Mouse (Mus musculus) forebrain, embryonic 13.5 days (tissue): ENCODE measurements around the gene Camk2b. TPM values are rescaled to one million over a fixed set of nuclear protein-coding genes. Genes with fewer than 3 reads are reported as not detected.
"Not testable (repeated sequence)": the region's sequence is repeated elsewhere in the genome, so short reads cannot be mapped to it uniquely, and the experiment has no call there.

Source experiments
- ATAC-seq: fragments of 200-750 bp; cut with Nextera tagmentation; 2 replicates; pipeline ENCODE4 v1.8.0; 2017
- H3K27ac ChIP-seq: fragments of 300-500 bp; sonication (generic); 2 replicates; pipeline ENCODE4 v1.5.1; 2015; ENCODE audit warnings: inconsistent platforms, mild to moderate bottlenecking, moderate library complexity
- H3K27me3 ChIP-seq: fragments of 300-500 bp; sonication (generic); 2 replicates; pipeline ENCODE4 v1.6.1; 2015; ENCODE audit warnings: mild to moderate bottlenecking, inconsistent platforms
- H3K36me3 ChIP-seq: fragments of 300-500 bp; sonication (generic); 2 replicates; pipeline ENCODE4 v1.6.1; 2015; ENCODE audit warnings: mild to moderate bottlenecking, inconsistent platforms; ENCODE audit not compliant: poor library complexity, severe bottlenecking
- H3K4me1 ChIP-seq: fragments of 300-500 bp; sonication (generic); 2 replicates; pipeline ENCODE4 v1.6.1; 2015; ENCODE audit warnings: inconsistent platforms
- H3K4me2 ChIP-seq: fragments of 300-500 bp; sonication (generic); 2 replicates; pipeline ENCODE4 v1.6.1; 2015; ENCODE audit warnings: inconsistent platforms, mild to moderate bottlenecking, moderate library complexity
- H3K4me3 ChIP-seq: fragments of 300-500 bp; sonication (generic); 2 replicates; pipeline ENCODE4 v1.5.1; 2015; ENCODE audit warnings: mild to moderate bottlenecking, inconsistent platforms
- H3K9ac ChIP-seq: fragments of 300-500 bp; sonication (generic); 2 replicates; pipeline ENCODE4 v1.6.1; 2015; ENCODE audit warnings: mild to moderate bottlenecking, inconsistent platforms
- H3K9me3 ChIP-seq: fragments of 300-500 bp; sonication (generic); replicated peaks from 2 replicates; pipeline ENCODE4 v1.6.1; 2016; ENCODE audit warnings: inconsistent platforms
- WGBS: fragments of 180-500 bp; shearing (Covaris S2); methylation state at CpG from one replicate; pipeline ENCODE4 v1.1.7; 2015; 5-methylcytosine and 5-hydroxymethylcytosine counted together
- polyA plus RNA-seq: library from polyadenylated mRNA; unstranded; fragments of >200 nt; fragmentation: Nextera tagmentation; extraction: Ambion mirVana; gene quantifications from 2 replicates; pipeline ENCODE4 v1.2.1, GENCODE M21; 2015

Camk2b gene
- polyA plus RNA-seq, 1 experiment from 2014 or later, result 26.1 TPM

GRCm38 (mm10) chr11:5948546-5949250 is 117.5 kb downstream of the Camk2b start:
- no peak overlapping the region for H3K4me3 ChIP-seq
- H3K27me3 ChIP-seq, result no peaks in the 10 kb centered on the region
- H3K4me1 ChIP-seq, result peaks cover 9% of the 10 kb centered on the region
- ATAC-seq, result no peak
- no peak overlapping the region for H3K4me2 ChIP-seq
- no peaks in the 10 kb centered on the region for H3K36me3 ChIP-seq
- H3K27ac ChIP-seq, result no peak overlapping the region
- H3K9ac ChIP-seq, result peak overlapping the region; percentile 6; the same call in 1 of the 2 replicates
- 62% methylated on average over 10 of the region's 10 CpGs for WGBS
- no peaks in the 10 kb centered on the region for H3K9me3 ChIP-seq

- no peak for ATAC-seq
- Histone ChIP-seq H3K27me3 (no peaks in the 10 kb centered on the region), H3K4me1 (peaks cover 9% of the 10 kb centered on the region), H3K4me2 (no peak overlapping the region), H3K9ac (no peak overlapping the region), H3K4me3 (no peak overlapping the region), H3K27ac (no peak overlapping the region), H3K9me3 (no peaks in the 10 kb centered on the region), H3K36me3 (no peaks in the 10 kb centered on the region)
- WGBS, result 74% methylated on average over 4 of the region's 4 CpGs
Measured at GRCm38 (mm10) chr11:5947796-5948195, 118.4 kb downstream of the Camk2b start.

- WGBS, result 83% methylated on average over 2 of the region's 2 CpGs
- H3K36me3 ChIP-seq, result no peaks in the 10 kb centered on the region
- peaks cover 7% of the 10 kb centered on the region for H3K4me1 ChIP-seq
- H3K4me3 ChIP-seq, result no peak overlapping the region
- H3K4me2 ChIP-seq, result no peak overlapping the region
- H3K9ac ChIP-seq, result no peak overlapping the region
- H3K27ac ChIP-seq, result no peak overlapping the region
- H3K27me3 ChIP-seq, result no peaks in the 10 kb centered on the region
- no peak for ATAC-seq
- no peaks in the 10 kb centered on the region for H3K9me3 ChIP-seq
Measured at GRCm38 (mm10) chr11:5945096-5945495, 121.1 kb downstream of the Camk2b start.

GRCm38 (mm10) chr11:5942966-5943365 is 123.2 kb downstream of the Camk2b start:
- Histone ChIP-seq H3K4me3 (no peak overlapping the region), H3K36me3 (no peaks in the 10 kb centered on the region), H3K9ac (no peak overlapping the region), H3K9me3 (no peaks in the 10 kb centered on the region), H3K4me2 (no peak overlapping the region), H3K27ac (no peak overlapping the region; the same call in 1 of the 2 replicates), H3K27me3 (no peaks in the 10 kb centered on the region), H3K4me1 (no peaks in the 10 kb centered on the region)
- ATAC-seq, result no peak
- 62% methylated on average over 6 of the region's 6 CpGs for WGBS

GRCm38 (mm10) chr11:5934531-5934930 is 131.6 kb downstream of the Camk2b start:
- H3K27me3 ChIP-seq, H3K4me1 ChIP-seq, H3K36me3 ChIP-seq, H3K27ac ChIP-seq, H3K9ac ChIP-seq, H3K4me2 ChIP-seq, H3K9me3 ChIP-seq, ATAC-seq, H3K4me3 ChIP-seq: not testable (repeated sequence)
- 94% methylated on average over 11 of the region's 11 CpGs for WGBS

GRCm38 (mm10) chr11:5931947-5932346 is 134.2 kb downstream of the Camk2b start:
- 87% methylated on average over 6 of the region's 6 CpGs for WGBS
- H3K27me3 ChIP-seq, H3K4me2 ChIP-seq, ATAC-seq, H3K4me1 ChIP-seq, H3K4me3 ChIP-seq, H3K9ac ChIP-seq, H3K27ac ChIP-seq, H3K36me3 ChIP-seq, H3K9me3 ChIP-seq: not testable (repeated sequence)

GRCm38 (mm10) chr11:5930578-5930977 is 135.6 kb downstream of the Camk2b start:
- H3K27me3 ChIP-seq, result peaks cover 2% of the 10 kb centered on the region; the same call in 1 of the 2 replicates
- no peak overlapping the region for H3K27ac ChIP-seq
- WGBS, result 58% methylated on average over 1 of the region's 1 CpGs
- ATAC-seq, result no peak
- no peak overlapping the region for H3K4me2 ChIP-seq
- H3K4me1 ChIP-seq, result no peaks in the 10 kb centered on the region
- H3K9me3 ChIP-seq, result 0 out of 2 replicates have a peak, but pooled peaks cover 3% of the 10 kb centered on the region
- H3K4me3 ChIP-seq, result no peak overlapping the region
- H3K36me3 ChIP-seq, result no peaks in the 10 kb centered on the region
- H3K9ac ChIP-seq, result no peak overlapping the region

- Histone ChIP-seq H3K4me1 (no peaks in the 10 kb centered on the region), H3K9ac (no peak overlapping the region), H3K27ac (no peak overlapping the region), H3K4me3 (no peak overlapping the region), H3K27me3 (peaks cover 2% of the 10 kb centered on the region; the same call in 1 of the 2 replicates), H3K4me2 (no peak overlapping the region), H3K9me3 (0 out of 2 replicates have a peak, but pooled peaks cover 3% of the 10 kb centered on the region), H3K36me3 (no peaks in the 10 kb centered on the region)
- 89% methylated on average over 3 of the region's 3 CpGs for WGBS
- no peak for ATAC-seq
Measured at GRCm38 (mm10) chr11:5926696-5927220, 139.4 kb downstream of the Camk2b start.

GRCm38 (mm10) chr11:5924699-5925098 is 141.5 kb downstream of the Camk2b start:
- no peak for ATAC-seq
- no peaks in the 10 kb centered on the region for H3K4me1 ChIP-seq
- H3K27ac ChIP-seq, result no peak overlapping the region
- no peak overlapping the region for H3K4me2 ChIP-seq
- 65% methylated on average over 8 of the region's 8 CpGs for WGBS
- H3K36me3 ChIP-seq, result no peaks in the 10 kb centered on the region
- no peak overlapping the region for H3K9ac ChIP-seq
- no peaks in the 10 kb centered on the region for H3K27me3 ChIP-seq
- H3K9me3 ChIP-seq, result no peaks in the 10 kb centered on the region
- no peak overlapping the region for H3K4me3 ChIP-seq

- no peak overlapping the region for H3K4me3 ChIP-seq
- no peaks in the 10 kb centered on the region for H3K4me1 ChIP-seq
- no peak overlapping the region for H3K9ac ChIP-seq
- H3K27ac ChIP-seq, result no peak overlapping the region
- H3K27me3 ChIP-seq, result no peaks in the 10 kb centered on the region
- H3K9me3 ChIP-seq, result no peaks in the 10 kb centered on the region
- ATAC-seq, result no peak
- no peaks in the 10 kb centered on the region for H3K36me3 ChIP-seq
- H3K4me2 ChIP-seq, result no peak overlapping the region
- WGBS, result 44% methylated on average over 11 of the region's 17 CpGs
Measured at GRCm38 (mm10) chr11:5920323-5920960, 145.7 kb downstream of the Camk2b start.
